Mouse (Mus musculus): Measurements from ENCODE around the gene Cbx8.
A peak's percentile ranks its signal among the peaks of the same experiment; 100 is the strongest.

Cbx8 gene

GRCm38 (mm10) chr11:119048133-119048510 is 7.4 kb upstream of the Cbx8 start:
- no peak for DNase-seq (ENCODE audit: low spot score)

GRCm38 (mm10) chr11:119047261-119048132 is 6.7 kb upstream of the Cbx8 start:
- DNase-seq (ENCODE audit: low spot score), result no peak

DNA sequence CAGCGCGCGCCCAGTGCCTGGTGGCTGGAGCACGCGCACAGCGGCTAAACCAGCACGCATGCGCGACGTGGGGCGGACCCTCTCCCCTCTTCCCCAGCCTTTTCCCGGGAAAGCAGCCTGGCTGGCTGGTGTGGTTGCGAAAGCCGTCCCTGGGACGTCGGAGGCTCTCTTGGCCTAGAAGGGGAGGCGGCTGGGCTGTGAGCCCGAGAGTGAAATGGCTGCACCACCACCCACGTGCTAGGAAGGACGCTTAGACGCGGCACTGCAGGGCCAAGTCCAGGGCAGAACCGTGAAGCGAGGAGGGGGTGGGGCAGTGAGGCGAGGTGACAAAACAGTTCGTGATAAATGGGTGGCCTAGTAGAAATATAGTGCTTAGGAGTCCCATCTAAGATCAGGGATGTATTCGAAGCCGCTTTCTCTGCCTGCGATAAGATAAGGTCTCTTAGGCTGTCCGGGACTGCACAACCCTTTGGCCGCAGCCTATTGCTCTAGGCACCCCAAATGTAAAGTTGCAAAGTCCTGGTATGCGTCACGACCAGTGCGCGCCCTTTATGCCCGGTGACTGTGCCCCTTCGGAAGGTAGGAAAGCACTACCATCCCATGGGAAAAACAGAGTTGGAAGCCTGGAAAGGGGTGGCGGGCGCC is 6.0 kb upstream of the Cbx8 start:
- DNase-seq (ENCODE audit: low spot score), result no peak

DNA sequence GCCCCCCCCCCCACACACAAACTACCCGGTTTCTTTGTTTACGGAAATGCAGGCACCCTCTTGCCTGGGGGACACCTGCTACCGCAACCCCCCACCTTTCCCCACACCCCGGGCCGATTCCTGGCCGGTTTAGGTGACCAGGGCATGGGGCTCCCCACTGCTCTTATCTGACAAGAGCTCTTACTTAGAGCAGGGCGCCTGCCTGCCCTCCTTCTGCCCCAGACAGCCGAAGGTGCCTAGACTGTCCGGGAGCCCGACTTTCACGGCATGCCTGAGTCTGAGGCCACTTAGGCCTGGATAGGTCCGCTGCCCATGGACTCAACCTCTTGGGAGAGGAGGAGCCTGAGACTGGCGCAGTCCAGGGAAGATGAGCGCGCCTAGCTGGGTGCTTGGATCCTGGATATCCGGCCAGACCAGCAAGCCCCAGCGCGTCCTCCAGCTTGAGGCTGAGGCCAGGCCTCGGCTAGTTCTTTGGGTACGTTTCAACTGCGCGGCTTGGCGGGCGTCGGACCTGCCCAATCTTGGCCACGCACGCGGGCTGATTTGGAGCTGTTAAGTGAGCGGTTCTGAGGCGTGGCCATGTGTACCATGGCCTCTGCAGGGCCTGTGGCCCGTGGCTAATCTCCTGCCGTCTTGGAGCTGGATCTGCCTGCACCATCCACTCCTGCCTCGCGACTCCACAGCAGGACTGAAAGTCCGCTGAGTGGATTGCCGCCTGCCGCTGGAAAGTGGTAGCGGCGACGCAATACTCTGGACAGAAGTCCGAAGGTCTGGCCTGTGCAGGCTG is 4.0 kb upstream of the Cbx8 start:
- no peak for DNase-seq (ENCODE audit: low spot score)

DNA sequence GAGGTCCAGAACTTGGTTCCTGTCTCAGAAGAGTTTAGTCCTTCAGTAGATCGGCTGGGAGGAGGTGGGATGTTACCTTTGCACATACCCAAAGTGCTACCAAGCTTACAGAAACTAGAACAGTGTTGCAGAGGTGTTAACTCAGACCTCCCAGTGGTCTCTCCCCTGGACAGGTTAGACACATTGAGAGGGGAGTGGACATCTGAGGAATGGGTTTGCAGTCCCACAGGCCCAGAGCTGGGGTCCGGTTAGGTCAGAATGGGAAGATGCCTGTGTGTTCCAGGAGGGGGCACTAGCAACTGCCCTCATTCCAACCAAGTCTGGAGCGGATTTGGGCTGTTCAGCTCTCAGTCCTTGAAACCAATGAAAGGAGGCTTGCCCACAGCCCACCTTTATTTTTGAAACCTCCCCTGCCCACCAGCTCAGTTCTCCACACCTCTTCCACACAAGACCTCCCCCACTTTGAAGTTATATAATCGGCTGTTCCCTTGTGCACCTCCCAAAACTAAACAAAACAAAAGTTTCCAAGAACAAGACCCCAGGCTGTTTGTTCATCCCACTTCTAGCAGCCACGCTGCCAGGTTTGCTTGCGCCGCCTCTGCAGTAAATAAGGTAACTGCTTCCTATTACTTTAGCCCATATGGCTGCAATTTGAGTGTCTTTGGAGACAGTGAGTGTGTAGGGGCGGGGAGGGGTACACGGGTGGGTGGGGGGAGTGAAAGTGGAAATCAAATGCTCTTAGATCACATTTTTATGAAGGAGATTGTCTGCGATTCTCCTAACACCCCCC is 3.2 kb upstream of the Cbx8 start:
- DNase-seq (ENCODE audit: low spot score), result no peak

DNA sequence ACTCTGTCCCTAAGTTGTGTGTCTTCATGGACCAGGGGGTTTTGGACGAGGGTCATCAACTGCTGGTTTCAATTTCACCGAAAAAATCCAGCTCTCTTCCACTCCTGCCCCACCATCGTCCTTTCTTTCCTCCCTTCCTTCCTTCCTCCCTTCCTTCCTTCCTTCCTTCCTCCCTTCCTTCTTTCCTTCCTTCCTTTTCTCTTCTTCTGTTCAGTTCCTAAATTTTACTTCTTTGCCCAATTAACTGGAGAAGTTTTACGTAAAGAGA is 2.4 kb upstream of the Cbx8 start:
- no peak for DNase-seq (ENCODE audit: low spot score)

GRCm38 (mm10) chr11:119042466-119043272 is 1.9 kb upstream of the Cbx8 start:
- no peak for DNase-seq (ENCODE audit: low spot score)

GRCm38 (mm10) chr11:119041750-119042465 is 1.1 kb upstream of the Cbx8 start:
- no peak for DNase-seq (ENCODE audit: low spot score)

DNA sequence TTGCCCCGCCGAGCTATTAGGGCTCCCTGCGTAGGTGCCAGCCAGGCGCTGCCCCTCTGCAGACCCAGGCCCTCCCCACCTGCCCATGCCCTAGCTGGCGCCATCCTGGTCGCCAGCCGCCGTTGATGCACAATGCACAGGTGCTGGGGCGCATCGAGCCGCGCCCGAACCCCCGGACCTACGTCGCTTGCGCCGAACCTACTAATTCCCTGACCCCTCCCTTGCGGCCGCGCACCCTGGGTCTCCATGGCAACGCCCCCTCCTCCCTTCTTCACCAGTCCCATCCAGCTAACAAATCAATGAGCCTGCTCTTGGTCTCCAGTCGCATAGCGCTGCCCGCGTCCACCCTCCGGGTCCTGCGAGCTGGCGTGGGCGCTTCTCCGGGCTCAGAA is 552 bp upstream of the Cbx8 start:
- DNase-seq (ENCODE audit: low spot score), result peak; percentile 57

GRCm38 (mm10) chr11:119039732-119040512 is 847 bp downstream of the Cbx8 start:
- no peak for DNase-seq (ENCODE audit: low spot score)

DNA sequence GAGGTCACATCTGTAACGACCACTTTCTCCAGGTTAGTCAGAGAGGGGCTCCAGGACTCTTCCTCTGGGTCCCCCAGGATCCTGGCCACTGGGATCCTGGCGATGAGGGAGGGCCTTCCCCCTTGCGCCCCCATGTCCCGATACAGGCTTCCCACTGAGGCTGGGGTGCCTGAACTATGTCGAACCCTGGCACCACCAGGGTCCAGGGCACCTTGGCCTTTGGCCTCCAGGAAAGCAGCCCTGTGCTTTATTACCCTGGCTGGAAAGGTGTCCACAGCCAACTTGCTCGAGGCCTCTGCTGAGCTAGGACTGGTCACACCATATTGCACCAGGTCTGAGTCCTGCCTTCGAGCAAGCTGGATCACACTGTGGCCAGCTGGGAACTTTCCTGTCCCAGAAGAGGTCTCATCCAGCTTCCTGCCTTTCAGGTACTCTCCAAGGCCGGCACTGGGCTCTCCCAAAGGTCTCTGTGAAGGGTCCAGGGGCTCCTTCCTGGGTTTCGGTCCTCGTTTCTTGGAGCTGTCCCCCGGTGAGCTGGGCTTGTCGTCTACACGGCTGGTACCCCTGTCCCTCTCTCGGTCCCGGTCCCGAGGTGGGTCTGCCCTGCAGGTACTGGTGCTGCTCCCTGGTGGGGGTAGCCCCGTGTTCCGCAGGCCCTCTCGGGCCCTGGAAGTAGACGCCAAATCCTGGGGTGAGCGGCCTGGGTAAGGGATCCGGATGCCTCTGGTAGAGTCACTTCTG is 1.9 kb downstream of the Cbx8 start:
- no peak for DNase-seq (ENCODE audit: low spot score)

DNA sequence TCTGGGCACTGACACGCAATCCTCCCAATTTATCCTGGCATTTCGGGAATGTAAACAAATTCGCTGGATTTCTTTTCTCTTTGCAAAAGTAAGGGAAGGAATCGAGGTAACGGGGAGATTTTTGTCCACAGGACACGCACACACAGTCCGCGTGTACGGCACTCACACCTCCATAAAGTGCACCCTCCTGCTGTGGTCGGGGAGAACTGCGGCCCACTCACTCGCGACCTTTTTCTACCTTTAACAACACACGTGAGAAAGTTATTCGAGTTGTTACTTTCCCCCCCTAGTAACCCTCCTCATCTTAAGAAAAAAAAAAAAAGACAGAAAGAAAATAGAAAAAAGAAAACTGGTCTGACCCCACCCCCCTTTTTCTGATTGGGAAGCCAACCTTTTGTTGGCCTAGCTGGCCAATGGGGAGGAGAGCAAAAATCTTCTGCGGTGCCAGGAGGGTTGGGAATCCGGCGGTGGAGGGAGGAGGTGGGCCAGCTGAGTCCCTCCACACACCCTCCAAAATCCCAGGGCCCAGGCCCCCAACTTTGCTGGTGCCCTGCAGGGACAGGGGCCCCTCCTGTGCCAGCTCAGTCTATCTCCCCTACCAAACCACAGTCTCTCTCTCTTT is 2.9 kb downstream of the Cbx8 start:
- DNase-seq (ENCODE audit: low spot score), result no peak

- no peak for DNase-seq (ENCODE audit: low spot score)
These were observed 3.6 kb downstream of the Cbx8 start for GRCm38 (mm10) chr11:119036934-119037779.

GRCm38 (mm10) chr11:119036447-119036846 is 4.3 kb downstream of the Cbx8 start:
- DNase-seq (ENCODE audit: low spot score), result no peak

GRCm38 (mm10) chr11:119035686-119036165 is 5.0 kb downstream of the Cbx8 start:
- no peak for DNase-seq (ENCODE audit: low spot score)

DNA sequence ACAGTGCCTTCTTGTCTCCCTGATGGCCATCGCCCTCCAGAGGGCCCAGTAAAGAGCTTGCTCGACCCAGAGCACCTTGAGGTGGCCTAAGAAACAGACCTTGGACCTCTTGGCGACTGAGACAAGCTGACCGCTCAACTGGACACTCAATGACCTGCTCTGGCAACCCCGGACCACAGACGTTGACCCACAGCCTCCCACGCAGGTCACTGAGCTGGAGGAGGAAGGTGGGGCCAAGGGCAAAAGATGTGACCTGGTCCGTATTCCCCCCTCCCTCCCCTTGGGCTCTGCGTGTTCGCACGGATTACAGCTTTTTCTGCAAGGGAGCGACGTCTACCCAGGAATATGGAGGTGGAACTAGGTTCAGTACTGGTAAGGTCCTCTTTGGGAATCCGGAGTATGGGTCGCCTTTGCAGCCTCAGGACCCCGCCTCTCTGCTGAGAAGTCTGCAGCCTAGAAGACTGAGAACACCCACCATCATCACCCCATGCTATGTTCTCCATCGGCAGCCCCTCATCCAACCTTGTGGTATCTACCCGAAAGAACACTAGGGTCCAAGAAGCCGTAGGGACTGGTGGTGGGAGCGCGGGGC is 5.6 kb downstream of the Cbx8 start:
- no peak for DNase-seq (ENCODE audit: low spot score)

GRCm38 (mm10) chr11:119034635-119035034 is 6.1 kb downstream of the Cbx8 start:
- no peak for DNase-seq (ENCODE audit: low spot score)

Measured in layer of hippocampus, adult 11-12 months (tissue).